Mouse (Mus musculus): Measurements from ENCODE around the gene Gm7029. TPM values are rescaled to one million over a fixed set of nuclear protein-coding genes. Genes with fewer than 3 reads are reported as not detected.
A peak's percentile ranks its signal among the peaks of the same experiment; 100 is the strongest.

Gm7029 gene
- total and polyA plus RNA-seq, 3 experiments, result not detected

GRCm38 (mm10) chr17:33916294-33916693 lies 42.7 kb downstream of the Gm7029 start:
- no peak overlapping the region for H3K27ac ChIP-seq (ENCODE audit: insufficient read depth, low read depth)

DNA sequence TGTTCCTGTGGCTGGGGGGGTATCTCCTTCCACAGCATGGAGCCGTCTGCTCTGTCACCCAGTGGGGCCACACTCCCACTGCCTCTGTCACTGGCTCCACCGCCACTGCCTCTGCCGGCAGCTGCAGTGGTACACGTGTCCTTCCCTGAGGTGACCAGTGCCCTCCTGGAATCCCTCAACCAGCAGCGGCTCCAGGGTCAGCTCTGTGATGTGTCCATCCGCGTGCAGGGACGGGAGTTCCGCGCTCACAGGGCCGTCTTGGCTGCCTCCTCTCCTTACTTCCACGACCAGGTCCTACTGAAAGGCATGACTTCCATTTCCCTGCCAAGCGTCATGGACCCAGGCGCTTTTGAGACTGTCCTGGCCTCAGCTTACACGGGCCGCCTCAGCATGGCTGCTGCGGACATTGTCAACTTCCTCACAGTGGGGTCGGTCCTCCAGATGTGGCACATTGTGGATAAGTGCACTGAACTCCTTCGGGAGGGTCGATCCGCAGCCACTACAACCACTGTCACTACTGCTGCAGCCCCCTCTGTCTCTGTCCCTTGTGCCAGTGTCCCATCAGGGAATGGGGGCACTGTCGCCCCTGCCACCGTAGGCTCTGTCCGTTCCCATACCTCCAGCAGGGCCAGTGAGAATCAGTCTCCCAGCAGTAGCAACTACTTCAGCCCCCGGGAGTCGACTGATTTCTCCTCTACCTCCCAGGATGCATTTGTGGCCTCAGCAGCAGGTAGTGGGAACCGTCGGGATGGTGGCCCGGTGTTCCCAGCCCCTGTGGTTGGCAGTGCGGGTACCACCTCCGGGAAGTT lies 43.4 kb downstream of the Gm7029 start:
- Histone ChIP-seq H3K27me3 (replicated peaks) (no peaks in the 10 kb centered on the region), H3K4me1 (ENCODE audit: control insufficient read depth in 1 of 2, insufficient read depth in 2 of 2) (peaks cover 30 to 55% of the 10 kb centered on the region in 2 experiments), H3K4me2 (ENCODE audit: insufficient read depth, low read depth, poor library complexity, severe bottlenecking) (peak overlapping the region; percentile 62), H3K36me3 (replicated peaks in 1 of 2; ENCODE audit: control insufficient read depth in 1 of 2, insufficient read depth in 1 of 2, low read length in 1 of 2) (peaks cover 44 to 62% of the 10 kb centered on the region in 2 experiments), H3K9me3 (replicated peaks; ENCODE audit: low read length) (peaks cover 6% of the 10 kb centered on the region), H3K9ac (ENCODE audit: insufficient read depth, low read depth) (no peak overlapping the region), H3K4me3 (replicated peaks in 1 of 3; ENCODE audit: low read depth in 2 of 3, low read length in 2 of 3, poor library complexity in 1 of 3) (peak overlapping the region in 2 of 3 experiments; percentile 41 to 58), H3K79me2 (replicated peaks; ENCODE audit: control insufficient read depth, extremely low read depth, insufficient read depth, poor library complexity, severe bottlenecking) (peaks cover 22% of the 10 kb centered on the region), H3K27ac (ENCODE audit: insufficient read depth, low read depth) (no peak overlapping the region)
- in situ Hi-C loops (cut with MboI; ENCODE audit: low pct_ligation_motif_present, low pct_unique_long_range_greater_than_20kb, low sequenced_read_pairs) (no loop called here), dilution Hi-C loops (cut with MboI; ENCODE audit: extremely low pct_ligation_motif_present, extremely low pct_unique_long_range_greater_than_20kb, low sequenced_read_pairs) (no loop called here)
- TF ChIP-seq JUND (conservative IDR thresholded peaks at IDR 0.05; ENCODE audit: low read depth, low read length) (no peak), TBP (conservative IDR thresholded peaks at IDR 0.05; ENCODE audit: low read depth, low read length) (no peak), MYC (IDR thresholded peaks at IDR 0.05; ENCODE audit: low read depth, low read length) (no peak), MAZ (IDR thresholded peaks at IDR 0.05; ENCODE audit: low read depth, low read length) (no peak), ZNF384 (IDR thresholded peaks at IDR 0.05; ENCODE audit: low read depth, low read length) (no peak), EP300 (IDR thresholded peaks at IDR 0.05; ENCODE audit: low read length) (no peak), RCOR1 (conservative IDR thresholded peaks at IDR 0.05; ENCODE audit: low read depth, low read length) (no peak), MEF2A (IDR thresholded peaks at IDR 0.05; ENCODE audit: borderline replicate concordance, low read depth, low read length) (no peak), ZMIZ1 (IDR thresholded peaks at IDR 0.05; ENCODE audit: low read depth, low read length) (no peak), NELFE (IDR thresholded peaks at IDR 0.05; ENCODE audit: low read depth, low read length) (no peak), ZC3H11A (IDR thresholded peaks at IDR 0.05; ENCODE audit: low read depth, low read length) (no peak), PAX5 (IDR thresholded peaks at IDR 0.05; ENCODE audit: low read length) (no peak), POLR2AphosphoS2 (IDR thresholded peaks at IDR 0.05; ENCODE audit: low read depth, low read length) (no peak), HCFC1 (IDR thresholded peaks at IDR 0.05; ENCODE audit: low read depth, low read length) (no peak), POLR2A (IDR thresholded peaks at IDR 0.05; ENCODE audit: low read depth, low read length) (no peak), BHLHE40 (IDR thresholded peaks at IDR 0.05; ENCODE audit: low read depth, low read length) (no peak), MXI1 (IDR thresholded peaks at IDR 0.05; ENCODE audit: low read depth, low read length) (no peak)
- DNase-seq (ENCODE audit: extremely low read depth), result no peak

More at GRCm38 (mm10) chr17:33916294-33916693, 42.7 kb downstream of the Gm7029 start:
- peaks cover 14% of the 10 kb centered on the region for H3K79me2 ChIP-seq (replicated peaks; ENCODE audit: control insufficient read depth, extremely low read depth, insufficient read depth, poor library complexity, severe bottlenecking)
- peak overlapping the region; percentile 70 for H3K9ac ChIP-seq (ENCODE audit: insufficient read depth, low read depth)
- peaks cover 27 to 50% of the 10 kb centered on the region in 2 experiments for H3K4me1 ChIP-seq (ENCODE audit: control insufficient read depth in 1 of 2, insufficient read depth in 2 of 2)
- peaks cover 6% of the 10 kb centered on the region for H3K9me3 ChIP-seq (replicated peaks; ENCODE audit: low read length)
- DNase-seq (ENCODE audit: extremely low read depth), result no peak
- H3K27me3 ChIP-seq (replicated peaks), result no peaks in the 10 kb centered on the region
- no peak for TF ChIP-seq SMC3 (IDR thresholded peaks at IDR 0.05; ENCODE audit: low read depth, low read length)
- no peak for TF ChIP-seq CHD2 (IDR thresholded peaks at IDR 0.05; ENCODE audit: low read length)
- no peak for TF ChIP-seq RCOR1 (conservative IDR thresholded peaks at IDR 0.05; ENCODE audit: low read depth, low read length)
- TF ChIP-seq KAT2A (IDR thresholded peaks at IDR 0.05; ENCODE audit: insufficient replicate concordance, low read length), result no peak
- no peak for TF ChIP-seq ZC3H11A (IDR thresholded peaks at IDR 0.05; ENCODE audit: low read depth, low read length)
- no peak for TF ChIP-seq GABPA (IDR thresholded peaks at IDR 0.05; ENCODE audit: insufficient replicate concordance, low read depth, low read length)
- dilution Hi-C loops (cut with MboI; ENCODE audit: extremely low pct_ligation_motif_present, extremely low pct_unique_long_range_greater_than_20kb, low sequenced_read_pairs) (no loop called here), in situ Hi-C loops (cut with MboI; ENCODE audit: low pct_ligation_motif_present, low pct_unique_long_range_greater_than_20kb, low sequenced_read_pairs) (no loop called here)
- peak overlapping the region; percentile 62 for H3K4me2 ChIP-seq (ENCODE audit: insufficient read depth, low read depth, poor library complexity, severe bottlenecking)
- peaks cover 45 to 62% of the 10 kb centered on the region in 2 experiments for H3K36me3 ChIP-seq (replicated peaks in 1 of 2; ENCODE audit: control insufficient read depth in 1 of 2, insufficient read depth in 1 of 2, low read length in 1 of 2)
- peak overlapping the region; percentile 58 to 62 (median 59) for H3K4me3 ChIP-seq (replicated peaks in 1 of 3; ENCODE audit: low read depth in 2 of 3, low read length in 2 of 3, poor library complexity in 1 of 3)
